Mouse (Mus musculus) liver, embryonic 14.5 days (tissue): Measurements from ENCODE around the gene Megf6.
A peak's percentile ranks its signal among the peaks of the same experiment; 100 is the strongest.

ENCODE experiments used
- CTCF ChIP-seq: IDR thresholded peaks from 2 replicates; pipeline ENCODE4 v1.5.1; 2016; ENCODE audit warnings: antibody characterized with exemption, low read depth, control low read depth
- EP300 ChIP-seq: IDR thresholded peaks from 2 replicates; pipeline ENCODE4 v1.6.1; 2016; ENCODE audit warnings: antibody characterized with exemption, low read depth

DNA sequence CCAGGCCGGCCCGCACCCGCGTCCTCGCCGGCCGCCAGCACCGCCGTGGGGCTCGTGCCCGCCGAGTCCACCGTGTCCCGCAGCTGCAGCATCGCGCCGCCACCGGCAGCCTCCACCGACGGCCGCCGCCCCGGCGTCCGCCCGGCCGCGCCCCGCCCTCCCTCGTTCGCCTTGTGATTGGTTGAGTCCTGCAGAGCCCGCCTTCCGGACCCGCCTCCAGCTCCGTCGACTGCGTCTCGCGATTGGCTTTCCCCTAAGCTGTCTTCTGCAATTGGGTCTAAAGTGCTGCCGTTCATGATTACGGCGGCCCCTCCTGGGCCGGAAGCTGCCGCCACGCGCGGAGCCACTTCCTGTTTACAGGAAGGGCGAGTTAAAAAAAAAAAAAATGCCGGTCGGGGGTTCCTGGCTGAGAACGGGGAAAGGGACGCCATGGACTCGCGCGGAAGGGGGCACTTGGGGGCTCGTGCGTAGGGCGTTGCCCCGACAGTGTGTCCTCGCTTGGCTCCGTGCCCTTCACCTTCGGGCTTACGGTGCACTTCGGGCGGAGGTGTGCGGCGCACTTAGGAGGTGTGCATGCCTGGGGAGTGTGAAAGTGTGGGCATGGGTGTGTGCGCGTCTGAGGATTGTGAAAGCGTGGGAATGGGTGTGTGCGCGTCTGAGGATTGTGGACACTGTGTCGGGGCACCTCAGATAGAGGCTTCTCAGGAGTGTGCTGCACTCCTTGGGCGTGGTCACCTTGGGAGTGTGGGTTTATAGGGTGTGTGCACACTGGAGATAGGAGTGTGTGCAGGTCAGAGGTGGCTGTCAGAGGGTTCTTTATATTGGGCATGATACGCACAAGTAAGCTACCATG lies 9.8 kb upstream of the Megf6 start, which contains the start of gene Tprgl:
- peak; percentile 72 for TF ChIP-seq EP300
- no peak for TF ChIP-seq CTCF
